Mouse (Mus musculus): ENCODE measurements around the gene Slc5a3.

The Slc5a3 gene

GRCm38 (mm10) chr16:92119013-92119515, 60.9 kb downstream of the Slc5a3 start:
- CTCF ChIA-PET: no interaction called here

DNA sequence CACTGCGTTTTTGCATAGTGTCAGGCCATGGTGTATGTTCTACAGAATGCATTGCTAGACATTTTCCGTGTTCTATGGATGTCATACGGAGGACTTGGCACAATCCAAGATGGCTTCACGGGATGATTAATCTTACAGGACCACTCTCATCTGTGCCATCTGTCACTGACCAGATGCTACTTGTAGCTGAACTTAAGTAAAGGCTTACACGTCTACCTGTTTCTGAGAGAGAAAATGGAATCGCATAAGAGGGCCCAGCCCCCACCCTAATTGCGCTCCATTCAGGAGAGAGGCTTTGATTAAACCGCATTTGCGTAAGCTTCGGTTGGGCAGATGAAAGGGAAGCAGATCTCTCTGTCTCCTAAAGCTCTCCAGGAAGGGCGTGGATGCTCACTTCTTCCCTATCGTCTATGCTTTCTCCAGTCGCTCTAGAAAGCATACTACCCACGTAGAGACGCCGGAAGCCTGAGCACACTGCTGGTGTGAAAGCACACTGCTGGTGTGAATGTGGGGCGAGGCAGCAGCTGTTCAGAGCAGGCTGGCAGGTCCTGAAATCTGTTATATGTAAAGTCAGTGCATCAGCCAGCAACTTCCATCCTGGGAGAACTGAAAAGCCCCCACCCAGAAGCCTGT, 62.9 kb downstream of the Slc5a3 start:
- CTCF ChIA-PET: no interaction called here

GRCm38 (mm10) chr16:92127226-92127625, 69.1 kb downstream of the Slc5a3 start:
- CTCF ChIA-PET: no interaction called here

DNA sequence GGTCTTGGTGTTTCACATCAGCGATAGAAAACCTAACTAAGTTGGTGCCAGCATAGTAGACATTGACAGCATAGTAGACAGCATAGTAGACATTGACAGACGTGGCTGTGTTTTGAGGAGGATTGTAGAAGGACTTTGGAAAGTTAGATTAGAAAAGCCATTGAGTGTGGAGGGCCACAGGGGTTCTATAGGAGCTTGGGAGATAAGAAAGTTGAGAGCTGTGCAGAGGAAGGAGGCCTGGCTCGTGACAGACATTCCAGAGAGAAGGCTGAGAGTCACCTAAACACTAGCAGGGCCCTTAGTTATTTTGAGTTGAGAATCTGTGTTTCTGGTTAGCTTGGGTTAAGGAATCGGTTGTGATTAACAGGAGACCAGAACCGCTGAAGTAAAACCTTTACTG, 69.5 kb downstream of the Slc5a3 start:
- CTCF ChIA-PET: no interaction called here

DNA sequence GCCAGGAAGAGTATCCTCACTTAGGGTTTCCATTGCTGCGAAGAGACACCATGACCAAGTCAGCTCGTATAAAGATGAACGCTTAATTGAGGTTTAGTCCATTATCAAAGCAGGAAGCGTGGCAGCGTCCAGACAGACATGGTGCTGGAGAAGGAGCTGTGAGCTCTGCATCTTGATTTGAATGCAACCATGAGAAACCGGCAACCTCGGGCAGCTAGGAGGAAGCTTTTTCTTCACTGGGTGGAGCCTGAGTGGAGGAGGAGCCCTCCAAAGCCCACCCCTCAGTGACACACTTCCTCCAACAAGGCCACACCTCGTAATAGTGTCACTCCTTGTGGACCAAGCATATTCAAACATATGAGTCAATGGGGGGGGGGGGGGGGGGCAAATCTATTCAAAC, 71.7 kb downstream of the Slc5a3 start:
- CTCF ChIA-PET: no interaction called here

DNA sequence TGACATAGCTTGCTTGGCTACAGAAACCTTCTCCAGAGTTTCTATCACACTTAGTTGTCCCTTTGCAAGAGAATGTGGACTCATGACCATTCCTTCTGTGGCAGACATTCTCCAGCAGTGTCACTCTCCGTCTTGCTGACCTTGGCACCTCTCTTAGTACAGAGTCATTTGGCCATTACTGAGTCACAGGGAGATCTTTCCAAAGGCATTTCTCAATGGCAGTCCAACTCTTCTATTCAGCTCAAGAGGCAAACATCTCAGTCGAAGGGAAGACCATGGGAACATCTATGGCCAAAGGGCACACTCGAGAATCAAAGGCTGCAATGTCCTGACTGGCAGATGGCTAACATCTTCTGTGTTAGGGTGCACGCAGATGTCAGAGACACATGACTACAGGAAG, 74.4 kb downstream of the Slc5a3 start:
- CTCF ChIA-PET: no interaction called here

DNA sequence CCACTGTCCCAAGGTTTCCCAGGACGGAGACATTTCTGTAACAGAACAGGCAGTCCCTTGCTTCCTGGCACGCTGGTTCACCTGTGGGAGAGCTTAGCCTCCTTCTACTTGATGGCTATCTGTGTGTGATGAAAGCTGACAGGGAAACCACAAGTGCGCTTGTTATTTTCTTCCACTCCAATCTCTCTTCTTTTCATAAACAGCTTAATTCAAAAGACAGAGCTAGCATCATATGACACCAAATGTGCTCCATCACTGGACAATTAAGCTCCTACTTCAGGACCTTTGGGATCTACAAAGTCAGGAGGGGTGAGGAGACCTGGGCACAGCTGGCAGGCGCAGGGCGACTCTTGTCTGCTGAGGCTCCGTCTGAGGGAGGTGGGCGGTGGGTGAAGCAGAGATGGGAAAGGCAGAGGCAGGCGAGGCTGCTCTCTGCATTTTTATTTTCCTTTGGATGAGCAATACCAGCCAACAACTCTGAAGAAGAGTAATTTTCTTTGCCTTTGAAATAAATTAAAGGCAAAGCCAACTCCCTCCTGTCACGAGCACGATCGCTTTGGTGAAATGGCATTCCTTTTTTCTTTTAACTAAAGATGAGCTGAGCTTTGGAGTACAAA, 76.1 kb downstream of the Slc5a3 start:
- CTCF ChIA-PET: no interaction called here

DNA sequence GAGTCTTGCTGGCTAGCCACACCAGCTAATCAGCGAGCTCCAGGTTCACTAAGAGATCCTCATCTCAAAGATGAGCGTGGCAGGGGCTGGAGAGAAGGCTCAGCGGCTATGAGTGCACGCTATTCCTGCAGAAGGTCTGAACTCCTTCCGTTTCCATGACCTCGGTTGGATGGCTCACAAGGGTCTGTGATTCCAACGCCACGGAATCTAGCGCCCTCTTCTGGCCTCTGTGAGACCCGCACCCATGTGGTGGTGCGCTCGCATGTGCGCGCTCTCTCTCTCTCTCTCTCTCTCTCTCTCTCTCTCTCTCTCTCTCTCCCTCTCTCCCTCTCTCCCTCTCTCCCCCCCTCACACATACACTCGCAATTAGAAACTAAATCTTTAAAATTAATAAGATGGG, 78.2 kb downstream of the Slc5a3 start:
- CTCF ChIA-PET: no interaction called here

Data from spleen, embryonic (tissue).